Mouse (Mus musculus) bone marrow macrophage, adult 2 months (primary cell): Measurements from ENCODE around the gene Camk2b.

Experiments
- CTCF ChIP-seq: IDR thresholded peaks from 2 replicates; pipeline ENCODE4 v1.5.1; 2012; ENCODE audit warnings: low read depth, mild to moderate bottlenecking, low read length, moderate library complexity
- POLR2A ChIP-seq: IDR thresholded peaks from 2 replicates; pipeline ENCODE4 v1.6.1; 2012; ENCODE audit warnings: mild to moderate bottlenecking, low read depth, low read length, borderline replicate concordance

DNA sequence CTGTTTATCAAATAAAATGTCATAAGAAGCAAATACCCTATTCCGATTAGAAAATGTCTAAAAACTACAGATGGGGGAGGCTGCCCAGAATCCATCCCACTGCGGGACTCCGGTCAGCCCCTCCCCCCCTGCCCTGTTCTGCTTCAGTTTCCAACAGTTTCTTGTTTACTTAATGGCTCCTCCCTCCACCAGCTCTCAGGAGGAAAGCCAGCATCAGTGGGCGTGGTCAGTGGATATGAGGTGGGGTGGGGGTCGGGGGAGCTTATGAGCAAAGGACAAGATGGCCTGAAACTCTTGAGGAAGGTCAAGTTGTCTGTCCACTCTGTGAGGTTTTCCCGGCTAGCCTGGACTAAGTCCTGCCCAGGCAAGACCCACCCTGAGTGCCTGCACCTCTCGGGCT is 93.0 kb downstream of the Camk2b start:
- no peak for TF ChIP-seq CTCF
- no peak for TF ChIP-seq POLR2A
